Mouse (Mus musculus) liver, embryonic 12.5 days (tissue): ENCODE results near the gene Pxk. TPM values are rescaled to one million over a fixed set of nuclear protein-coding genes. Genes with fewer than 3 reads are reported as not detected.
A peak's percentile ranks its signal among the peaks of the same experiment; 100 is the strongest.

Experiments used
- ATAC-seq: fragments of 200-750 bp; cut with Nextera tagmentation; 2 replicates; pipeline ENCODE4 v1.8.0; 2017; ENCODE audit warnings: moderate number of reproducible peaks, mild to moderate bottlenecking, moderate library complexity
- H3K27ac ChIP-seq: fragments of 300-500 bp; sonication (generic); 2 replicates; pipeline ENCODE4 v1.5.1; 2016; ENCODE audit warnings: mild to moderate bottlenecking
- H3K27me3 ChIP-seq: fragments of 300-500 bp; sonication (generic); replicated peaks from 2 replicates; pipeline ENCODE4 v1.6.1; 2016; ENCODE audit warnings: mild to moderate bottlenecking, moderate library complexity
- H3K36me3 ChIP-seq: fragments of 300-500 bp; sonication (generic); 2 replicates; pipeline ENCODE4 v1.6.1; 2016; ENCODE audit warnings: mild to moderate bottlenecking, moderate library complexity
- H3K4me1 ChIP-seq: fragments of 300-500 bp; sonication (generic); 2 replicates; pipeline ENCODE4 v1.6.1; 2016
- H3K4me2 ChIP-seq: fragments of 300-500 bp; sonication (generic); 2 replicates; pipeline ENCODE4 v1.6.1; 2016; ENCODE audit warnings: mild to moderate bottlenecking, moderate library complexity
- H3K4me3 ChIP-seq: fragments of 300-500 bp; sonication (generic); 2 replicates; pipeline ENCODE4 v1.5.1; 2016; ENCODE audit warnings: mild to moderate bottlenecking, moderate library complexity
- H3K9ac ChIP-seq: fragments of 300-500 bp; sonication (generic); 2 replicates; pipeline ENCODE4 v1.6.1; 2016; ENCODE audit warnings: mild to moderate bottlenecking, moderate library complexity
- H3K9me3 ChIP-seq: fragments of 300-500 bp; sonication (generic); replicated peaks from 2 replicates; pipeline ENCODE4 v1.6.1; 2016; ENCODE audit warnings: mild to moderate bottlenecking, moderate library complexity
- WGBS: fragments of 180-500 bp; shearing (Covaris S2); methylation state at CpG from one replicate; pipeline ENCODE4 v1.1.7; 2016; ENCODE audit not compliant: insufficient replicate concordance; 5-methylcytosine and 5-hydroxymethylcytosine counted together
- polyA plus RNA-seq: library from polyadenylated mRNA; unstranded; fragments of >200 nt; fragmentation: Nextera tagmentation; extraction: Ambion mirVana; gene quantifications from 2 replicates; pipeline ENCODE4 v1.2.1, GENCODE M21; 2016

Pxk gene
- 11.9 and 13.3 TPM in 2 replicates for polyA plus RNA-seq

- Histone ChIP-seq H3K27ac (peak within 1 kb of the TSS; percentile 66), H3K9ac (peak within 1 kb of the TSS; percentile 82), H3K4me1 (peaks cover 43% of the 10 kb centered on the region), H3K36me3 (no peaks in the 10 kb centered on the region), H3K9me3 (no peaks in the 10 kb centered on the region), H3K4me2 (peak within 1 kb of the TSS; percentile 87), H3K4me3 (peak within 1 kb of the TSS; percentile 87), H3K27me3 (no peaks in the 10 kb centered on the region)
- peak; percentile 96 for ATAC-seq
- under 1% methylated on average over 55 of the region's 89 CpGs for WGBS
Measured at GRCm38 (mm10) chr14:8097978-8098686, at the start of gene Pxk. Pxk (plus strand) TSS chr14:8098211.

- no peak overlapping the region for H3K9ac ChIP-seq
- H3K36me3 ChIP-seq = no peaks in the 10 kb centered on the region; the same call in 1 of the 2 replicates
- no peak overlapping the region for H3K4me2 ChIP-seq
- no peaks in the 10 kb centered on the region for H3K27me3 ChIP-seq
- no peak overlapping the region for H3K4me3 ChIP-seq
- no peak for ATAC-seq
- H3K27ac ChIP-seq = no peak overlapping the region
- 75% methylated on average over 10 of the region's 10 CpGs for WGBS
- no peaks in the 10 kb centered on the region for H3K9me3 ChIP-seq
- no peaks in the 10 kb centered on the region for H3K4me1 ChIP-seq
Measured at GRCm38 (mm10) chr14:8049334-8049733, 48.7 kb upstream of the Pxk start.

DNA sequence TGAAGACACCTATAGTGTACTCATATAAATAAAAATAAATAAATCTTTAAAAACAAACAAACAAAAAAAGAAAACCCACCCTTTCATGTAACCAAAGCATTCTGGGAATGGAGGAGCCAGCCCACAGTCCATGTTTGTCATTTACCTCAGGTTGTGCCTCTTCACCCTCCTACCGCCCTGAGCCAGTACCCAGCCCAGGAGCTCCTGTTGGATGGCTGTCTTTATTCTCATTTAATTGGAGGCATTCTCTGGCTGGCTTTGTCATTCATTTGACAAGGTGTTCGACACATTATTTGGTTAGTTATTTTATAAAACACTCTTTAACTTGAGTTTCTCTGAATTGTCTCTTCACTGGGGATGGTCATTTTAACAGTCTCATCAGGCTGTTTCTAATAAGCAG is 46.1 kb upstream of the Pxk start:
- Histone ChIP-seq H3K4me2 (no peak overlapping the region), H3K27ac (no peak overlapping the region), H3K4me1 (no peaks in the 10 kb centered on the region), H3K9ac (no peak overlapping the region), H3K9me3 (no peaks in the 10 kb centered on the region), H3K36me3 (no peaks in the 10 kb centered on the region; the same call in 1 of the 2 replicates), H3K4me3 (no peak overlapping the region), H3K27me3 (no peaks in the 10 kb centered on the region)
- 79% methylated on average over 2 of the region's 2 CpGs for WGBS
- ATAC-seq = no peak

DNA sequence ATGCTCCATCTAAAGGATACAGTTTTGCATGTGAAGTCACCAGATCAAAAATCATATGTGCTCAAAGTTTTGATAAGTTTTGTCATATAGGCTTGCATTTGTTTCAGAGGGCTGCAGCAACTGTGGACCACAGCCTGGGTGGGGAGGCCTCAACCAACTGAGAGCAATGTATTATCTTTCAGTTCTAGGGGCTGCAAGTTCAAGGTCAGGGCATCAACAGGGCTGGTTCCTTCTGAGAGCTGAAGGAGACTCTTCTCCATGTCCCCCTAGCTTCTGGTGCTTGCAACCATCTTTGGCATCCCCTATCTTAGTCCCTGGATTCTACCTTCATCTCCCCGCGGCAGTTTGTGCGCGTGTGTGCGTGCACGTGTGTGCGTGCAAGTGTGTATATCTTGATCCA is 45.4 kb upstream of the Pxk start:
- ATAC-seq = no peak
- WGBS = 90% methylated on average over 7 of the region's 7 CpGs

DNA sequence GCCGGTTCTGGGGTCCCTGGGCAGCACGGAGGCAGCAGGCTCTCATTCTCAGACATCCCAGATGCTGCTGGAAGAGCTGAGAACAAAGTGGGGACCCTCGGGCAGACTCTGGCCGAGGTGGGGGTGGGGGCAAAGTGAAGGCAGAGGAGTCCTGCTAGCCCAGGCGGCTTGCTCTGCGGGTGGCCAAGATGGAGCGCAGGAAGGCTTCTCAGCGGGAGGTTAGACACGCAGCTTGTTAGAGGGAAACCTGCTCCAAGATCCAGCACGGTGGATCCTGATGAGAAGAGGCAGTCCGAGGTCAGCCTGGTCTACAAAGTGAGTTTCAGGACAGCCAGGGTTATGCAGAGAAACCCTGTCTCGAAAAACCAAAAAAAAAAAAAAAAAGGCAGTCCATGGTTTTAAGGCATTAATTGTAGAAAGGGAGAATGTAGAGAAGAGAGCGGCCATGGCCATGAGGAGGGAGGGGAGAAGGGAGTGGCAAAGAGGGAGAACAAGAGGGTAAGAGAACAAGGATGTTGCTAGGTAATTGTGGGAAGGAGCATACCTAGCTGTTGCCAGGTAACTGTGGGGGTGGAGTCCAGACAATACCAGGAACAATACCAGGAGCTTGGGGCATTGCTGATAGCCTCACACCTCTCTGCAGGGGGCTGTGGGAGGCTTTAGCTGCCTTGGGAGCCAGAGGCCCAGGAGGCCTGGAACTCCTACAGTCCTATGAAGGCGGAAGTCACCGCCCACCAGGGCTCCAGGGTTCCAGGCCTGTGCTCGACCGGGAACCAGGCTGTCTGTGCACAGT is 43.5 kb upstream of the Pxk start:
- no peak overlapping the region for H3K4me3 ChIP-seq
- ATAC-seq = no peak
- H3K36me3 ChIP-seq = no peaks in the 10 kb centered on the region
- H3K9ac ChIP-seq = no peak overlapping the region
- whole genome bisulfite sequencing = 59% methylated on average over 17 of the region's 17 CpGs
- H3K27me3 ChIP-seq = no peaks in the 10 kb centered on the region
- H3K27ac ChIP-seq = no peak overlapping the region
- H3K4me1 ChIP-seq = no peaks in the 10 kb centered on the region
- H3K4me2 ChIP-seq = no peak overlapping the region
- H3K9me3 ChIP-seq = no peaks in the 10 kb centered on the region

More for the DNA sequence above, 45.4 kb upstream of the Pxk start:
- H3K4me2 ChIP-seq = no peak overlapping the region
- H3K27ac ChIP-seq = no peak overlapping the region
- no peaks in the 10 kb centered on the region for H3K9me3 ChIP-seq
- no peaks in the 10 kb centered on the region for H3K27me3 ChIP-seq
- no peak overlapping the region for H3K9ac ChIP-seq
- H3K4me3 ChIP-seq = no peak overlapping the region
- H3K36me3 ChIP-seq = no peaks in the 10 kb centered on the region
- H3K4me1 ChIP-seq = no peaks in the 10 kb centered on the region

GRCm38 (mm10) chr14:8056076-8056475 is 41.9 kb upstream of the Pxk start:
- no peak for ATAC-seq
- no peak overlapping the region for H3K27ac ChIP-seq
- H3K4me3 ChIP-seq = no peak overlapping the region
- H3K36me3 ChIP-seq = no peaks in the 10 kb centered on the region
- no peaks in the 10 kb centered on the region for H3K9me3 ChIP-seq
- H3K4me2 ChIP-seq = no peak overlapping the region
- H3K9ac ChIP-seq = no peak overlapping the region
- no peaks in the 10 kb centered on the region for H3K27me3 ChIP-seq
- no peaks in the 10 kb centered on the region for H3K4me1 ChIP-seq
- 79% methylated on average over 5 of the region's 5 CpGs for WGBS

DNA sequence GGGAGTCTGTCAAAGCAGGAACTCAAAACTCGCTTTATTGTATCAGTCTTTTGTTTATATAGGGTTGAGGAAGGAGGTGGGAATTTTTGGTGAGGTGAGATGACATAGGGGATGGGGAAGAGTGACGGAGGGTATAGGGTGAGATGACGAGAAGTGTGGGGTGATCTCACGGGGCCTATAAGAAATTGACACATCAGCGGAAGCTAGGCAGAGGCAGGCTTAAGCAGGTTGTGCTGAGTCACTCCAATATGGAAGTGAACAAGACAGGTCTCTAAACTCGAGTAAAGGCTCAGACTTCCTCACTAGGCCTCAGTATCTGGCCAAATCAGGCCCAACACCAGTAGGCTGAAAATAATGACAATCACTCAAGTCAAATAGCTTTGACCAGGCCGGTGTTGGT is 38.1 kb upstream of the Pxk start:
- Histone ChIP-seq H3K27me3 (no peaks in the 10 kb centered on the region), H3K9me3 (no peaks in the 10 kb centered on the region), H3K9ac (no peak overlapping the region), H3K27ac (no peak overlapping the region), H3K36me3 (no peaks in the 10 kb centered on the region), H3K4me1 (peaks cover 34% of the 10 kb centered on the region), H3K4me3 (no peak overlapping the region), H3K4me2 (no peak overlapping the region)
- 70% methylated on average over 7 of the region's 7 CpGs for WGBS
- no peak for ATAC-seq

DNA sequence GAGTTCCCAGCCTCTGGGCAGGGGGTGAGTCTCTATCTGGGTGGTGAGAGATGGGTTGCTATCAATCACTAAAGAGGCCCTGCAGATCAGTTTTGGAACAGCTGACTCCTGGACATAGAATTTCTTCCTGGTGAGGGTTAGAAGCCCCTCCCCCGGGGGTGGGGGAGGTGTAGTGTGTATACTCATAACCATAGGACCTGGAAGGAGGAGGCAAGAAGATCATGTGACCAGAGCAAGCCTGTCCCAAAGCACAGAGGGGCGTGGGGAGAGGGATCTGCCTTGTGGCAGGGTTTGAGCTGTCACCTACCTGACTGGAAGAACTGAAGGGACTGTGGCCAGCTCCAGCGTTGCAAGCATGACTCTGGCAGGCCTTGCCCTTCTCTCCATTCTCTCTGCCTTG is 35.9 kb upstream of the Pxk start:
- peak; percentile 63 for ATAC-seq

DNA sequence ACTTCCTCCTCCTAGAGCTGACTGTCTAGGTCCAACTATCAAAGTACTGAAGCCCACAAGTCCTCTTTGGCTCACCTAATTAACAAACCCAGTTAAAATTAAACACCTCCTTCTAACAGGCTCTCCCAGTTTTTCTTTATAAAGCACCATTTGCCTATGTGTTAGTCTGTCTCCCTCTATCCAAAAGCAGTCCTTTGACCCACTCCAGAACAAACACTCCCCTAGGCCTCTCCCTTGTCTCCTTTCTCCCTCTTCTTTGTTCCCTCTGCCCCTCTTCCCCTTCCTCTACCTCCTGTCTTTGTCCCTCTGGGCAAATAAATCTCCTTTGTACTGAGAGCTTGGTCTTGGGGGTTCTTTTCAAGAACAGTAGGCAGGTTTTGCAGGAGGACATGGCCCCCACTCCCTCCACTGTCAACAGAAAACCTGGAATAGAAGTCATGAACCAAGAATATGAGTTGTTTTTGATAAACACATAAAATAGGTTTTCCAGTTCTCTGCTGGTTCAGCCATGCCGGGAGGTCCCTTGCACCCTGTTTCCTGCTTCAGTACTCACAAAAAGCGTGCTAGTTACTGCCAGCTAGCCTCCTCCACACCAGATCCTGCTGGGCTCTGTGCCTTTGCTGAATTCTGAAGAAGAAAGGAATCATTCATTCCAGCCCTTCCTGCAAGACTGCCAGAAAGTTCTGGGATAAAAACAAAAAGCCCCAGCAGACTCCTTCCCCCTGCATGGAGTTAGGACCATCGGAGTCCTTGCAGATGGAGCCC is 35.3 kb upstream of the Pxk start:
- ATAC-seq = no peak
- 64% methylated on average over 3 of the region's 3 CpGs for WGBS
- Histone ChIP-seq H3K9me3 (no peaks in the 10 kb centered on the region), H3K4me1 (peaks cover 34% of the 10 kb centered on the region), H3K36me3 (no peaks in the 10 kb centered on the region), H3K27me3 (no peaks in the 10 kb centered on the region), H3K27ac (no peak overlapping the region), H3K4me3 (no peak overlapping the region), H3K4me2 (no peak overlapping the region), H3K9ac (no peak overlapping the region)

More for the DNA sequence above, 35.9 kb upstream of the Pxk start:
- Histone ChIP-seq H3K27me3 (no peaks in the 10 kb centered on the region), H3K9me3 (no peaks in the 10 kb centered on the region), H3K27ac (no peak overlapping the region), H3K4me1 (peaks cover 34% of the 10 kb centered on the region), H3K4me3 (no peak overlapping the region), H3K9ac (no peak overlapping the region), H3K4me2 (no peak overlapping the region), H3K36me3 (no peaks in the 10 kb centered on the region)
- 22% methylated on average over 3 of the region's 3 CpGs for WGBS

DNA sequence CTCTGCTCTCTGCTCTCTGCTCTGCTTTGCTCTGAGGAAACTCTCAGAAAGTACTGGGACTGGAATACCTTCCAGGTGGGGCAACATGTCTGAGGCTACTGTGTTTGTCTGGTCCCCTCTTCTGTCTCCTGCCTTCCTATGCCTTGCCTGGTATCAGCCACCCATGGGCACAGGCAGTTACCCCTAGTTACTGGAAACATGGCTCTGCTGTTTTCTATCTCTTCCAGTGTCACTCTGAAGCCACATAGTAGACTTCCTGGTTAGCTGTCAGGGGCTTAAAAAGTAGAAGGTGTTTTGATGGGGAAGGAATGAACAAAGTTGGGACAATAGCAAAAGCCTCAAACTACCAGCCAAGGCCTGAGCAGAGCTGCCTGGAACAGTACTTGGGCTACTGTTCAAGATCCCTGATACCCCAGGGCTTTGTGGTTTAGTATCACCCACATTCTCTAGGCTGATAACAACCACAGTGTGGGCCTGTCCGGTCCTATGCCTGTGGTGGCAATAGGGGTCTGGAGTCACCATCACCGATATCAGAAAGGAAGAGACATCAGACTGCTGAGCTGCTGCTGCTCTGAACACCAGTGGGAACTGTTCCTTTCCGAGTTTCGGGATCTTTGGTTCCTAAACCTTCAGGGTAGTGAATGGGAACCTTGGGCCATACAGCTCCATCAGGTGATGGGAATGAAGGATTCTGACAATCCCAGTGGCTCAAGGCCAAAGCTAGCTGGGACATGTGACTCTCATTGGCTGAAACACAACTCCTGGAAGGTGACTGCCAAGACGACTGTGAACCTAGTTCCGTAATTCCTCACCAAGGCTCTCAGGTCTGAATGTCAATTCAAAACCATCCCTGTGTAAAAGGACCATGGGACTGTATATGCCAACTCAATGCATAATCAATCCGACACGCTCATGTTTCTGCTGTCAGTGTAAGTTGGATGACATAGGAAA is 33.9 kb upstream of the Pxk start:
- Histone ChIP-seq H3K9ac (no peak overlapping the region), H3K27ac (no peak overlapping the region), H3K4me2 (no peak overlapping the region; the same call in 1 of the 2 replicates), H3K9me3 (no peaks in the 10 kb centered on the region), H3K27me3 (no peaks in the 10 kb centered on the region), H3K4me1 (peaks cover 34% of the 10 kb centered on the region), H3K4me3 (no peak overlapping the region), H3K36me3 (no peaks in the 10 kb centered on the region)
- peak; percentile 88 for ATAC-seq
- 39% methylated on average over 8 of the region's 8 CpGs for WGBS

DNA sequence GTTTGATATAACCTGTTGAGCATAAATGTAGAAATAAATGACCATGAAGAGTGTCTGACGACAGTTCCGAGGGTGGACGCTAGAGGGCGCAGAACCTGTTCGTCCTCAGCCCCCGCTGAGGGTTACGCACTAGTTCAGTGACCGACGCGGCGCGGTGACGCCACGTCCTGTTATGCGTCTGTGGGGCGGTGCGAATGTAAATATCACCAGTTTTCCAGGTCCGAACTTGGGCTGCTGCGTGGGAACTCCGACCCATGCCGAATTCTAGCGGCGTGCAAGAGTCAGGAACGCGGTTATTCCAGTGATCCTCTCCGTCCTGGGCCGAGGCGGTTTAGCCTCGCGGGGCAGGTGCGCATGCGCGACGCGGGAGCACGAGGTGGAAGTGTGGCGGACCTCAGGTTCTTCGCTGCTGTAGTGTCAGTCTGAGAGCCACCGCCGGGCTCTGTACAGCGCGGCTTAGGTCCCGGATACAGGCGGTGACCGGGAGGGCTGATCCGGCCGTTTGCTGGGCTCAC is 17.8 kb upstream of the Pxk start, which contains the start of gene Rpp14:
Gene Rpp14 (plus strand): TSS at position 203 of the 515 bp plus-strand sequence.
- Histone ChIP-seq H3K9me3 (no peaks in the 10 kb centered on the region), H3K4me3 (peak within 1 kb of the TSS; percentile 72), H3K4me1 (peaks cover 31% of the 10 kb centered on the region), H3K4me2 (peak within 1 kb of the TSS; percentile 92), H3K27ac (peak within 1 kb of the TSS; percentile 89), H3K27me3 (no peaks in the 10 kb centered on the region), H3K36me3 (peaks cover 31% of the 10 kb centered on the region), H3K9ac (peak within 1 kb of the TSS; percentile 81)
- peak; percentile 94 for ATAC-seq
- under 1% methylated on average over 47 of the region's 47 CpGs for WGBS
